Mouse (Mus musculus) liver, adult 2 months (tissue): ENCODE results near the gene Pfas.

Experiments used
- CTCF ChIP-seq: fragments of 200-500 bp; IDR thresholded peaks from 2 replicates; pipeline ENCODE4 v1.5.1; 2011; ENCODE audit warnings: low read depth, low read length, control low read depth
- POLR2A ChIP-seq: fragments of 200-500 bp; IDR thresholded peaks from 2 replicates; pipeline ENCODE4 v1.6.1; 2011; ENCODE audit warnings: low read length, control low read depth; ENCODE audit not compliant: insufficient read depth; ENCODE audit errors: extremely low read depth

DNA sequence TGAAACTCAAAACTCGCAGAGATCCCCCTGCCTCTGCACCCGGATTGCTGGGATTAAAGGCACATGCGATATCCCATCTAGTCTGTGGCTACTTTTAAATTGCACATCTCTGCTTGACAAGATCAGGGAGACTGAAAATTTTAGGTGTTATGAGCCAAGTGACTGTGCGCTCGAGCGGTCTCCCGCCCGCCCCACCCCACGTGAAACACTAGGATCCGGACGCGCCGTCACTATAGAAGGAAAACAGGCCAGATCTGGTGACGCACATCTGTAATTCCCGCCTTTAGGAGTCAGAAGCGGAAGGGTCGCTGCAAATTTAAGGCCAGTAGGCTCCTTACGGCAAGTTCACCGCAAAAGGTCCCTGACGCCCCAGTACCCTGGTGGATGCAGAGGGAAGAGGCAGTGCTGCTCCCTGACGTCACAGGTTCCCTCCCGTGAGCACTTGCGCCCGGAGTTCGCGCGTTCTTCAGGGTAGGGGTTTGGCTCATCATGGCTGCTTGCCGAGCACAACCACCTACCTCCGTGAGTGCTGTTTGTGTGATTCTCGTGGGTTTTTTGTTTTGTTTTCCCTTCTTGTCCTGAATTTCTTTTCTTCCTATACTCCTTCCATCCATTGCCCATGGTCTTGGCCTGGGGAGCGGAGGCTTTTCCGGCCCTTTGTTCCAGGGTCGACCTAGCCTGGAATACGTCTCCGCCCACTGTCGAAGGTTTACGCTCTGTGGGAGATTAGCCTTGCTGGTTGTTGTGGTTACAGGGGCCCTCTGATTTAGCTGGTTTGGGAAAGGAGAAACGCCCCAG lies 7.6 kb upstream of the Pfas start, which contains the start of gene Ctc1:
- TF ChIP-seq CTCF (peak; percentile 79), POLR2A (peak; percentile 31; the same call in 1 of the 2 replicates)
